Mouse (Mus musculus): ENCODE results near the gene Zfp385a. TPM values are rescaled to one million over a fixed set of nuclear protein-coding genes. Genes with fewer than 3 reads are reported as not detected.

Gene Zfp385a
- polyA plus RNA-seq, 1 experiment from 2014 or later: 10.1 TPM

GRCm38 (mm10) chr15:103295851-103296250, 44.0 kb downstream of the Zfp385a start:
- DNase-seq: no peak
- no peak overlapping the region for H3K27ac ChIP-seq (ENCODE audit: low read depth)
- WGBS (ENCODE audit: insufficient replicate concordance): 36% methylated on average over 5 of the region's 5 CpGs

GRCm38 (mm10) chr15:103294649-103295048, 45.2 kb downstream of the Zfp385a start:
- TF ChIP-seq EP300 (IDR thresholded peaks at IDR 0.05; ENCODE audit: low read depth) (no peak), CTCF (IDR thresholded peaks at IDR 0.05; ENCODE audit: low read depth) (no peak)
- H3K4me1 ChIP-seq (ENCODE audit: insufficient read depth): no peaks in the 10 kb centered on the region
- no peak overlapping the region for H3K9ac ChIP-seq (replicated peaks)
- H3K27me3 ChIP-seq (ENCODE audit: insufficient read depth, low read length): no peaks in the 10 kb centered on the region
- no peak overlapping the region for H3K4me3 ChIP-seq (ENCODE audit: low read depth, low read length)
- no peak overlapping the region for H3K4me2 ChIP-seq (ENCODE audit: low read depth, low read length)
- no peaks in the 10 kb centered on the region for H3K9me3 ChIP-seq (ENCODE audit: low read length)
- DNase-seq (no peak), ATAC-seq (no peak)
- peaks cover 76% of the 10 kb centered on the region for H3K36me3 ChIP-seq (replicated peaks; ENCODE audit: insufficient read depth, low read length)
- 91% methylated on average over 2 of the region's 2 CpGs for WGBS (ENCODE audit: insufficient replicate concordance)
- no peak overlapping the region for H3K27ac ChIP-seq (ENCODE audit: low read depth)

More at GRCm38 (mm10) chr15:103295851-103296250, 44.0 kb downstream of the Zfp385a start:
- ATAC-seq: no peak
- Histone ChIP-seq H3K4me2 (ENCODE audit: low read depth, low read length) (no peak overlapping the region), H3K27me3 (ENCODE audit: insufficient read depth, low read length) (no peaks in the 10 kb centered on the region), H3K4me1 (ENCODE audit: insufficient read depth) (no peaks in the 10 kb centered on the region), H3K36me3 (replicated peaks; ENCODE audit: insufficient read depth, low read length) (peaks cover 66% of the 10 kb centered on the region), H3K9me3 (ENCODE audit: low read length) (no peaks in the 10 kb centered on the region), H3K4me3 (ENCODE audit: low read depth, low read length) (no peak overlapping the region), H3K9ac (replicated peaks) (no peak overlapping the region)
- no peak for TF ChIP-seq CTCF (IDR thresholded peaks at IDR 0.05; ENCODE audit: low read depth)
- TF ChIP-seq EP300 (IDR thresholded peaks at IDR 0.05; ENCODE audit: low read depth): no peak

DNA sequence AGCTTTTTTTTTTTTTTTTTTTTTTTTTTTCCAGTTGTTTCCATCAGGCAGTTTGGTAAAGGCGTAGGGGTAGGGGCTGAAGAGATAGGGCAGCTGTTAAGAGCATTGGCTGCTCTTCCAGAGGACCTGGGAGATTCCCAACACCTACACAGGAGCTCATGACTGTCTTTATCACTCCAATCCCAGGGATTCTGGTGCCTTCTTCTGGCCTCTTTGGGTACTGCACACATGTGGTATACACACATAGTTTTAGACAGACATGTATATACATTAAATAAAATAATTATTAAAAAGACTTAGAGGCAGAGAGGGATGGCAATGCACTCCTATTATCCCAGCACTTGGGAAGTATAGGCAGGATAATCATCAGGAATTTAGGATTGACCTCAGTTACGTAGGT, 46.5 kb downstream of the Zfp385a start:
- Histone ChIP-seq H3K9me3 (ENCODE audit: low read length) (no peaks in the 10 kb centered on the region), H3K9ac (replicated peaks) (no peak overlapping the region), H3K4me1 (ENCODE audit: insufficient read depth) (no peaks in the 10 kb centered on the region), H3K4me3 (ENCODE audit: low read depth, low read length) (no peak overlapping the region), H3K4me2 (ENCODE audit: low read depth, low read length) (no peak overlapping the region), H3K27me3 (ENCODE audit: insufficient read depth, low read length) (no peaks in the 10 kb centered on the region), H3K36me3 (replicated peaks; ENCODE audit: insufficient read depth, low read length) (peaks cover 68% of the 10 kb centered on the region), H3K27ac (ENCODE audit: low read depth) (no peak overlapping the region)
- ATAC-seq (no peak), DNase-seq (no peak)
- no peak for TF ChIP-seq EP300 (IDR thresholded peaks at IDR 0.05; ENCODE audit: low read depth)
- TF ChIP-seq CTCF (IDR thresholded peaks at IDR 0.05; ENCODE audit: low read depth): peak; percentile 49
- WGBS (ENCODE audit: insufficient replicate concordance): 93% methylated on average over 2 of the region's 2 CpGs

- peaks cover 64% of the 10 kb centered on the region for H3K36me3 ChIP-seq (replicated peaks; ENCODE audit: insufficient read depth, low read length)
- WGBS (ENCODE audit: insufficient replicate concordance): 94% methylated on average over 4 of the region's 4 CpGs
- no peak overlapping the region for H3K27ac ChIP-seq (ENCODE audit: low read depth)
These were observed 47.1 kb downstream of the Zfp385a start for GRCm38 (mm10) chr15:103292673-103293345.

DNA sequence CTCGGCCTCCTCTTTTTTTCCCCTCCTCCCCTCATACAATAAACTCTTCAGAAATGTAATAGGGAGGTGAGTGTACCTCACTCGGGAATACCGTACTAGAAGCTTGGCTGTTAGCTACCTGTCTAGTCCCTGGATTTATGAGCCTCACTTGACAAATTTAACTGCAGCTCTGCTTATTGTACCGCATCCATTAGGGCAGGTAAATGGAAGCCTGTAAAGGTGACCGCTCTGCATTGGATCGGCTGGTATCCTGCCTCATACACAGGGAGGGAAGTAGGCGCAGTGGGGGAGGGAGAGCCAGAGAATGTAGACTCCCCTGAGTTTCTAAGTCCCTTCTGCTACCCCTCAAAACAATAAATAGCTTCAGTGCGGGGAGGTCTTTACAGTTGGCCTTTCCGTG, 49.0 kb downstream of the Zfp385a start:
- no peak for DNase-seq
- Histone ChIP-seq H3K36me3 (replicated peaks; ENCODE audit: insufficient read depth, low read length) (peaks cover 54% of the 10 kb centered on the region), H3K27me3 (ENCODE audit: insufficient read depth, low read length) (no peaks in the 10 kb centered on the region), H3K4me1 (ENCODE audit: insufficient read depth) (no peaks in the 10 kb centered on the region), H3K9ac (replicated peaks) (no peak overlapping the region), H3K4me2 (ENCODE audit: low read depth, low read length) (no peak overlapping the region), H3K4me3 (ENCODE audit: low read depth, low read length) (no peak overlapping the region), H3K27ac (ENCODE audit: low read depth) (no peak overlapping the region), H3K9me3 (ENCODE audit: low read length) (no peaks in the 10 kb centered on the region)
- no peak for ATAC-seq
- no peak for TF ChIP-seq EP300 (IDR thresholded peaks at IDR 0.05; ENCODE audit: low read depth)
- TF ChIP-seq CTCF (IDR thresholded peaks at IDR 0.05; ENCODE audit: low read depth): no peak
- WGBS (ENCODE audit: insufficient replicate concordance): 92% methylated on average over 9 of the region's 9 CpGs

More at GRCm38 (mm10) chr15:103292673-103293345, 47.1 kb downstream of the Zfp385a start:
- H3K9ac ChIP-seq (replicated peaks): no peak overlapping the region
- TF ChIP-seq CTCF (IDR thresholded peaks at IDR 0.05; ENCODE audit: low read depth) (no peak), EP300 (IDR thresholded peaks at IDR 0.05; ENCODE audit: low read depth) (no peak)
- no peak for DNase-seq
- H3K4me2 ChIP-seq (ENCODE audit: low read depth, low read length): no peak overlapping the region
- no peak for ATAC-seq
- no peaks in the 10 kb centered on the region for H3K4me1 ChIP-seq (ENCODE audit: insufficient read depth)
- no peaks in the 10 kb centered on the region for H3K27me3 ChIP-seq (ENCODE audit: insufficient read depth, low read length)
- no peak overlapping the region for H3K4me3 ChIP-seq (ENCODE audit: low read depth, low read length)
- H3K9me3 ChIP-seq (ENCODE audit: low read length): no peaks in the 10 kb centered on the region

DNA sequence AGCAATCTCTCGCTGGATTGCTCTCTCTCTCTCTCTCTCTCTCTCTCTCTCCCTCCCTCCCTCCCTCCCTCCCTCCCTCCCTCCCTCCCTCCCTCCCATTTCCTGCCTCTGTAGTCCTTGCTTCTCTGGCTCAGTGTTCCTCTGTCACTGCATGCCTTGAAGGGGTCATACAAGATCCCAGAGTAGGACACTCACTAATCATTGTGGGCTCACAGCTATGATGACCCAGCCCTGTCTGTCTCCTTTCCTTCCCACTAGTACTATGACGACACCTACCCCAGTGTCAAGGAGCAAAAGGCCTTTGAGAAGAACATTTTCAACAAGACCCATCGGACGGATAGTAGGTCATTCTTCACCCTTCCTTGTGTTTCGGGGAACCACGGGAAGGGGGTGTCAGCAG, 49.5 kb downstream of the Zfp385a start:
- ATAC-seq: no peak
- no peak for DNase-seq
- no peak overlapping the region for H3K4me3 ChIP-seq (ENCODE audit: low read depth, low read length)
- H3K27me3 ChIP-seq (ENCODE audit: insufficient read depth, low read length): no peaks in the 10 kb centered on the region
- H3K4me2 ChIP-seq (ENCODE audit: low read depth, low read length): no peak overlapping the region
- peaks cover 54% of the 10 kb centered on the region for H3K36me3 ChIP-seq (replicated peaks; ENCODE audit: insufficient read depth, low read length)
- no peak overlapping the region for H3K9ac ChIP-seq (replicated peaks)
- no peak overlapping the region for H3K27ac ChIP-seq (ENCODE audit: low read depth)
- no peak for TF ChIP-seq EP300 (IDR thresholded peaks at IDR 0.05; ENCODE audit: low read depth)
- TF ChIP-seq CTCF (IDR thresholded peaks at IDR 0.05; ENCODE audit: low read depth): no peak
- H3K9me3 ChIP-seq (ENCODE audit: low read length): no peaks in the 10 kb centered on the region
- H3K4me1 ChIP-seq (ENCODE audit: insufficient read depth): peaks cover 2% of the 10 kb centered on the region; the same call in 1 of the 2 replicates
- 74% methylated on average over 6 of the region's 6 CpGs for WGBS (ENCODE audit: insufficient replicate concordance)

Measured in liver, postnatal 0 days (tissue).